20 mouse cellular contexts compared by ENCODE assay signal in the genomic region with DNA sequence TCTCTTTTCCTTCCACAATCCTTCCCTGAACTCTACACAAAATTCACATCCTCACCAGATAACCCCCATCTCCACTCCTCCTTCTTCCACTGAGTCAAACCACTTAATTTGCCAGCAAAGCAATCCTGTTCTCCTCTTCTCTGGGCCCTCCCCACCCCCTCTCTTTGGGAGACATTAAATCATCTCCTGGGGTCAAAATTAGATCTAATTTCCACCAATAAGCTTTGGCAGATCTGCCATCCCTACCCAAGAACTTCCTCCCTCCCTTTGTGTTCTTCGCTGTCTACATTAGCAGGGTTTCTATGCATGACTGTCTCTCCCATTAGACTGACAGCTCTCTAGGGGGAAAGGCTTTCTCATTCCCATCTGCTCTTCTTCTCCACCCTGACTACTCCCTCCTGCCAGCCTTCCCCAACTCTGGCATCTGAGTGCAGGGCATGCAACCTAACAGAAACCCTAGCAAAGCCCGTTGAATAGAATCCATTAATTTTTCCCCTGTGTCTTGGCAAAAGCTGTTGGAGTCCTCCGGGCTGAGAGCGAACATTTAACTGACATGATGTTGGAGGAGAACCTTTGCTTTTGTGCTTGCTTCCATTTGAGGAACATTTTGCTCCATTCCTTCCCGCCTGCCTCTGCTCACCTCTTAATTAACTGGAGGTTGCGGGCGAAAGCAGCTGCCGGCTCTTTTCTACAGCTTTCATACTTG. TPM values are rescaled to one million over a fixed set of nuclear protein-coding genes. Genes with fewer than 3 reads are reported as not detected.
A peak's percentile ranks its signal among the peaks of the same experiment; 100 is the strongest.
DNase-seq lines count a peak whose midpoint lies in the region; ATAC-seq and TF ChIP-seq lines count a peak whose summit lies in the region.
"Had no signal": no experiment of that assay in that cellular context is flagged by ENCODE, and none has a peak within 500 bp of the region (broad histone marks: within the 10 kb centered on the region; RNA-seq: fewer than 3 reads in every experiment).

No protein-coding gene starts in this region.

- no peak for TF ChIP-seq CTCF in midbrain, postnatal 0 days (IDR thresholded peaks at IDR 0.05)

- no peaks in the 10 kb centered on the region for H3K27me3 ChIP-seq in forebrain, embryonic 13.5 days
- no peaks in the 10 kb centered on the region for H3K27me3 ChIP-seq in forebrain, embryonic 10.5 days (ENCODE audit: poor library complexity, severe bottlenecking)
- no peaks in the 10 kb centered on the region for H3K27me3 ChIP-seq in hindbrain, embryonic 12.5 days
- no peaks in the 10 kb centered on the region for H3K27me3 ChIP-seq in midbrain, postnatal 0 days (ENCODE audit: insufficient read depth, low read length)
- H3K27me3 ChIP-seq in intestine, embryonic 15.5 days (replicated peaks): no peaks in the 10 kb centered on the region
- H3K27me3 ChIP-seq in liver, embryonic 11.5 days (replicated peaks; ENCODE audit: control insufficient read depth, insufficient read depth, low read length): no peaks in the 10 kb centered on the region
- H3K27me3 ChIP-seq: embryonic facial prominence, embryonic 12.5 days; heart, embryonic 15.5 days; limb, embryonic 13.5 days had no signal

- H3K9ac ChIP-seq in forebrain, embryonic 13.5 days: no peak overlapping the region
- H3K9ac ChIP-seq in hindbrain, embryonic 12.5 days: no peak overlapping the region
- no peak overlapping the region for H3K9ac ChIP-seq in midbrain, postnatal 0 days (replicated peaks; ENCODE audit: low read length, poor library complexity, severe bottlenecking)
- no peak overlapping the region for H3K9ac ChIP-seq in intestine, embryonic 15.5 days
- H3K9ac ChIP-seq in liver, embryonic 11.5 days (ENCODE audit: low read depth, low read length): no peak overlapping the region
- H3K9ac ChIP-seq: embryonic facial prominence, embryonic 12.5 days; heart, embryonic 15.5 days; limb, embryonic 13.5 days had no signal

- no peaks in the 10 kb centered on the region for H3K9me3 ChIP-seq in forebrain, embryonic 13.5 days (replicated peaks)
- no peaks in the 10 kb centered on the region for H3K9me3 ChIP-seq in forebrain, embryonic 10.5 days
- no peaks in the 10 kb centered on the region for H3K9me3 ChIP-seq in hindbrain, embryonic 12.5 days (replicated peaks)
- no peaks in the 10 kb centered on the region for H3K9me3 ChIP-seq in midbrain, postnatal 0 days (ENCODE audit: low read length)
- H3K9me3 ChIP-seq in intestine, embryonic 15.5 days: no peaks in the 10 kb centered on the region
- H3K9me3 ChIP-seq in liver, embryonic 11.5 days (ENCODE audit: control insufficient read depth, low read length): no peaks in the 10 kb centered on the region
- H3K9me3 ChIP-seq: embryonic facial prominence, embryonic 12.5 days; heart, embryonic 15.5 days; limb, embryonic 13.5 days had no signal

- no peak overlapping the region; the same call in 1 of the 2 replicates for H3K4me2 ChIP-seq in forebrain, embryonic 13.5 days
- H3K4me2 ChIP-seq in hindbrain, embryonic 12.5 days (replicated peaks): no peak overlapping the region
- no peak overlapping the region for H3K4me2 ChIP-seq in midbrain, postnatal 0 days (ENCODE audit: low read depth, low read length, poor library complexity, severe bottlenecking)
- no peak overlapping the region for H3K4me2 ChIP-seq in intestine, embryonic 15.5 days (replicated peaks)
- H3K4me2 ChIP-seq in liver, embryonic 11.5 days: no peak overlapping the region
- H3K4me2 ChIP-seq: embryonic facial prominence, embryonic 12.5 days; heart, embryonic 15.5 days; limb, embryonic 13.5 days had no signal

- no peak for DNase-seq in forebrain, embryonic 10.5 days (ENCODE audit: extremely low spot score, low spot score)
- peak; percentile 62 for DNase-seq in brain, adult 2 months (ENCODE audit: low read depth, low spot score)
- peak; percentile 80 for DNase-seq in midbrain, postnatal 0 days (ENCODE audit: low spot score)
- DNase-seq in testis, postnatal 14 days (ENCODE audit: low spot score): no peak
- DNase-seq in liver, embryonic 11.5 days (ENCODE audit: low spot score): no peak
- DNase-seq: adrenal gland, postnatal 36 days; B cell, adult 2 months; cerebellum, adult 9-10 months; kidney, postnatal 36 days; lung, adult 18-20 months; thymus, adult 18-20 months had no signal

- WGBS in forebrain, embryonic 13.5 days: 55% methylated on average over 8 of the region's 8 CpGs
- WGBS in forebrain, embryonic 10.5 days: 88% methylated on average over 8 of the region's 8 CpGs
- whole genome bisulfite sequencing in hindbrain, embryonic 12.5 days: 62% methylated on average over 8 of the region's 8 CpGs
- 54% methylated on average over 8 of the region's 8 CpGs for WGBS in midbrain, postnatal 0 days
- WGBS in intestine, embryonic 15.5 days: 88% methylated on average over 8 of the region's 8 CpGs
- 81% methylated on average over 8 of the region's 8 CpGs for WGBS in liver, embryonic 11.5 days

- ATAC-seq in forebrain, embryonic 13.5 days: peak; percentile 70
- peak; percentile 73 for ATAC-seq in hindbrain, embryonic 12.5 days (ENCODE audit: low FRiP score)
- no peak for ATAC-seq in midbrain, postnatal 0 days (ENCODE audit: low FRiP score)
- ATAC-seq in intestine, embryonic 15.5 days: no peak
- ATAC-seq in liver, embryonic 11.5 days (replicated peaks; ENCODE audit: low FRiP score): no peak

- no peak overlapping the region for H3K4me3 ChIP-seq in forebrain, embryonic 13.5 days
- no peak overlapping the region for H3K4me3 ChIP-seq in forebrain, embryonic 10.5 days
- H3K4me3 ChIP-seq in hindbrain, embryonic 12.5 days: no peak overlapping the region
- no peak overlapping the region for H3K4me3 ChIP-seq in midbrain, postnatal 0 days (ENCODE audit: low read depth, low read length)
- no peak overlapping the region for H3K4me3 ChIP-seq in intestine, embryonic 15.5 days (replicated peaks)
- H3K4me3 ChIP-seq in liver, embryonic 11.5 days (ENCODE audit: low read depth, low read length): no peak overlapping the region
- H3K4me3 ChIP-seq: embryonic facial prominence, embryonic 12.5 days; heart, embryonic 15.5 days; limb, embryonic 13.5 days; myocyte had no signal

- peak overlapping the region; percentile 49 for H3K27ac ChIP-seq in forebrain, embryonic 13.5 days
- no peak overlapping the region for H3K27ac ChIP-seq in forebrain, embryonic 10.5 days
- no peak overlapping the region for H3K27ac ChIP-seq in hindbrain, embryonic 12.5 days
- H3K27ac ChIP-seq in midbrain, postnatal 0 days (ENCODE audit: low read depth, low read length): no peak overlapping the region
- H3K27ac ChIP-seq in intestine, embryonic 15.5 days: no peak overlapping the region
- no peak overlapping the region for H3K27ac ChIP-seq in liver, embryonic 11.5 days (ENCODE audit: low read depth, low read length)
- H3K27ac ChIP-seq: embryonic facial prominence, embryonic 12.5 days; heart, embryonic 15.5 days; limb, embryonic 13.5 days; macrophage had no signal

- peaks cover 17% of the 10 kb centered on the region for H3K4me1 ChIP-seq in forebrain, embryonic 13.5 days
- H3K4me1 ChIP-seq in forebrain, embryonic 10.5 days: peaks cover 5% of the 10 kb centered on the region
- peaks cover 10% of the 10 kb centered on the region for H3K4me1 ChIP-seq in hindbrain, embryonic 12.5 days
- H3K4me1 ChIP-seq in midbrain, postnatal 0 days (ENCODE audit: insufficient read depth, low read length): no peaks in the 10 kb centered on the region
- no peaks in the 10 kb centered on the region for H3K4me1 ChIP-seq in intestine, embryonic 15.5 days (replicated peaks)
- no peaks in the 10 kb centered on the region for H3K4me1 ChIP-seq in liver, embryonic 11.5 days (replicated peaks; ENCODE audit: control insufficient read depth, insufficient read depth, low read length)
- H3K4me1 ChIP-seq: embryonic facial prominence, embryonic 12.5 days; heart, embryonic 15.5 days; limb, embryonic 13.5 days had no signal

- H3K36me3 ChIP-seq in forebrain, embryonic 13.5 days (ENCODE audit: poor library complexity, severe bottlenecking): no peaks in the 10 kb centered on the region
- H3K36me3 ChIP-seq in forebrain, embryonic 10.5 days (replicated peaks): no peaks in the 10 kb centered on the region
- H3K36me3 ChIP-seq in hindbrain, embryonic 12.5 days: no peaks in the 10 kb centered on the region
- H3K36me3 ChIP-seq in midbrain, postnatal 0 days (ENCODE audit: insufficient read depth, low read length): no peaks in the 10 kb centered on the region
- H3K36me3 ChIP-seq in intestine, embryonic 15.5 days: no peaks in the 10 kb centered on the region
- no peaks in the 10 kb centered on the region for H3K36me3 ChIP-seq in liver, embryonic 11.5 days (ENCODE audit: control insufficient read depth, insufficient read depth, low read length)
- H3K36me3 ChIP-seq: embryonic facial prominence, embryonic 12.5 days; G1E; heart, embryonic 15.5 days; limb, embryonic 13.5 days had no signal

RNA-seq across cellular contexts. Expression of gene Gria1, which starts 59.2 kb away (rescaled TPM):
- polyA plus RNA-seq in forebrain, embryonic 13.5 days (2015; fragmentation: Nextera tagmentation; extraction: Ambion mirVana): 20.8 and 24.2 TPM in 2 replicates
- polyA plus RNA-seq in forebrain, embryonic 10.5 days (2016; fragmentation: Nextera tagmentation; extraction: Ambion mirVana): 0.15 and 0.33 TPM in 2 replicates
- polyA plus RNA-seq in hindbrain, embryonic 12.5 days (2016; fragmentation: Nextera tagmentation; extraction: Ambion mirVana): 7.1 and 13.9 TPM in 2 replicates
- total RNA-seq in midbrain, postnatal 0 days (2014; rRNA removed): 73.4 and 76.1 TPM in 2 replicates
- polyA plus RNA-seq in midbrain, postnatal 0 days (2015; fragmentation: Nextera tagmentation; extraction: Ambion mirVana): 51.9 and 61.8 TPM in 2 replicates
- 1.3 and 1.6 TPM in 2 replicates for polyA plus RNA-seq in intestine, embryonic 15.5 days (2015; fragmentation: Nextera tagmentation; extraction: Ambion mirVana)
- polyA plus RNA-seq in liver, embryonic 11.5 days (2014; fragmentation: Nextera tagmentation; extraction: Ambion mirVana): 0.38 and 0.66 TPM in 2 replicates
- polyA plus RNA-seq: G1E, macrophage had no signal

Comparison
In these comparisons a context has a peak if more than half of its experiments do, and no peak if none do; other contexts are left out.
1. ATAC-seq: peak in forebrain, embryonic 13.5 days (single experiment) and hindbrain, embryonic 12.5 days (single experiment); none in midbrain, postnatal 0 days (single experiment), intestine, embryonic 15.5 days (single experiment) and liver, embryonic 11.5 days (single experiment).
2. DNase-seq: peak in brain, adult 2 months (single experiment) and midbrain, postnatal 0 days (single experiment); none in forebrain, embryonic 10.5 days (single experiment), testis, postnatal 14 days (single experiment) and liver, embryonic 11.5 days (single experiment).